In genomic region chr11:11867971-11868481, GRCm38 (mm10) we compare ENCODE assay signal across 8 mouse cellular contexts. TPM values are rescaled to one million over a fixed set of nuclear protein-coding genes. Genes with fewer than 3 reads are reported as not detected.
DNase-seq lines count a peak whose midpoint lies in the region; ATAC-seq and TF ChIP-seq lines count a peak whose summit lies in the region.

No protein-coding gene starts in this region.

- no peaks in the 10 kb centered on the region for H3K27me3 ChIP-seq in heart, embryonic 16.5 days (ENCODE audit: control insufficient read depth, insufficient read depth, low read length)
- no peaks in the 10 kb centered on the region for H3K27me3 ChIP-seq in hindbrain, embryonic 12.5 days
- H3K27me3 ChIP-seq in midbrain, embryonic 15.5 days (replicated peaks) = no peaks in the 10 kb centered on the region
- no peaks in the 10 kb centered on the region for H3K27me3 ChIP-seq in thymus, adult 2 months (ENCODE audit: control insufficient read depth, insufficient read depth, low read length)

- DNase-seq in heart, postnatal 10 days = no peak
- DNase-seq in ZHBTc4 (ENCODE audit: low read depth, low spot score) = peak; percentile 89
- no peak for DNase-seq in layer of hippocampus, adult 18-20 months (ENCODE audit: low spot score in 2 of 2)
- no peak for DNase-seq in thymus, adult 2 months
- no peak for DNase-seq in urinary bladder, postnatal 36 days (ENCODE audit: low spot score in 2 of 2)

- H3K4me1 ChIP-seq in heart, embryonic 16.5 days (ENCODE audit: control insufficient read depth, insufficient read depth, low read length) = peaks cover 27% of the 10 kb centered on the region
- H3K4me1 ChIP-seq in hindbrain, embryonic 12.5 days = peaks cover 23% of the 10 kb centered on the region
- H3K4me1 ChIP-seq in midbrain, embryonic 15.5 days = peaks cover 17% of the 10 kb centered on the region
- H3K4me1 ChIP-seq in thymus, adult 2 months (replicated peaks; ENCODE audit: control insufficient read depth, insufficient read depth, low read length) = peaks cover 5% of the 10 kb centered on the region

- TF ChIP-seq CTCF in thymus, adult 2 months (IDR thresholded peaks at IDR 0.05; ENCODE audit: borderline replicate concordance, control insufficient read depth, extremely low read depth, insufficient read depth, low read length, poor library complexity) = no peak

- no peak for ATAC-seq in heart, embryonic 16.5 days (replicated peaks; ENCODE audit: extremely low read depth, insufficient read depth, low FRiP score)
- ATAC-seq in hindbrain, embryonic 12.5 days (ENCODE audit: low FRiP score) = peak; percentile 93
- ATAC-seq in midbrain, embryonic 15.5 days (replicated peaks) = peak; percentile 93

- no peaks in the 10 kb centered on the region for H3K36me3 ChIP-seq in heart, embryonic 16.5 days (ENCODE audit: control insufficient read depth, insufficient read depth)
- H3K36me3 ChIP-seq in hindbrain, embryonic 12.5 days = no peaks in the 10 kb centered on the region
- H3K36me3 ChIP-seq in midbrain, embryonic 15.5 days (replicated peaks) = no peaks in the 10 kb centered on the region
- H3K36me3 ChIP-seq in thymus, adult 2 months (ENCODE audit: control insufficient read depth, insufficient read depth, low read length) = no peaks in the 10 kb centered on the region

- 0 out of 2 replicates have a peak overlapping the region, but pooled peaks have one; percentile 14 for H3K27ac ChIP-seq in heart, embryonic 16.5 days (ENCODE audit: low read length)
- peak overlapping the region; percentile 89 for H3K27ac ChIP-seq in hindbrain, embryonic 12.5 days
- H3K27ac ChIP-seq in midbrain, embryonic 15.5 days = peak overlapping the region; percentile 86
- no peak overlapping the region for H3K27ac ChIP-seq in thymus, adult 2 months (ENCODE audit: control insufficient read depth, insufficient read depth, low read length)

- peak overlapping the region; percentile 26; the same call in 1 of the 2 replicates for H3K9ac ChIP-seq in heart, embryonic 16.5 days (ENCODE audit: low read length)
- H3K9ac ChIP-seq in hindbrain, embryonic 12.5 days = peak overlapping the region; percentile 56
- H3K9ac ChIP-seq in midbrain, embryonic 15.5 days = no peak overlapping the region

- no peak for TF ChIP-seq POLR2A in thymus, adult 2 months (IDR thresholded peaks at IDR 0.05; ENCODE audit: control insufficient read depth, extremely low read depth, insufficient read depth, low read length, poor library complexity)

- H3K9me3 ChIP-seq in heart, embryonic 16.5 days (replicated peaks; ENCODE audit: control insufficient read depth, low read length) = no peaks in the 10 kb centered on the region
- no peaks in the 10 kb centered on the region for H3K9me3 ChIP-seq in hindbrain, embryonic 12.5 days (replicated peaks)
- H3K9me3 ChIP-seq in midbrain, embryonic 15.5 days = no peaks in the 10 kb centered on the region

- H3K4me3 ChIP-seq in heart, embryonic 16.5 days (ENCODE audit: low read length) = no peak overlapping the region
- H3K4me3 ChIP-seq in hindbrain, embryonic 12.5 days = peak overlapping the region; percentile 19
- peak overlapping the region; percentile 10; the same call in 1 of the 2 replicates for H3K4me3 ChIP-seq in midbrain, embryonic 15.5 days
- no peak overlapping the region for H3K4me3 ChIP-seq in thymus, adult 2 months (ENCODE audit: control insufficient read depth, insufficient read depth, low read length)

- intact Hi-C loops in heart, postnatal 10 days (cut with DNase I) = no loop called here

- H3K4me2 ChIP-seq in heart, embryonic 16.5 days (ENCODE audit: low read depth, low read length) = no peak overlapping the region
- peak overlapping the region; percentile 45 for H3K4me2 ChIP-seq in hindbrain, embryonic 12.5 days (replicated peaks)
- peak overlapping the region; percentile 41 for H3K4me2 ChIP-seq in midbrain, embryonic 15.5 days

- 27% methylated on average over 14 of the region's 14 CpGs for WGBS in heart, embryonic 16.5 days
- 6% methylated on average over 14 of the region's 14 CpGs for WGBS in hindbrain, embryonic 12.5 days
- WGBS in midbrain, embryonic 15.5 days = 1% methylated on average over 14 of the region's 14 CpGs
- WGBS in thymus, adult 2 months = 66% methylated on average over 14 of the region's 14 CpGs

RNA-seq across cellular contexts. Expression of gene Ddc, which starts 29.9 kb away (rescaled TPM):
- polyA plus RNA-seq in heart, embryonic 16.5 days (2015; fragmentation: Nextera tagmentation; extraction: Ambion mirVana) = 112 TPM in 2 replicates
- 10 to 100 TPM; 11.0 to 11.9 TPM for total RNA-seq in heart, postnatal 10 days (2021)
- polyA plus RNA-seq in hindbrain, embryonic 12.5 days (2016; fragmentation: Nextera tagmentation; extraction: Ambion mirVana) = 8.3 and 12.4 TPM in 2 replicates
- polyA plus RNA-seq in midbrain, embryonic 15.5 days (2015; fragmentation: Nextera tagmentation; extraction: Ambion mirVana) = 20.4 and 21.1 TPM in 2 replicates
- 1 to 10 TPM; 7.7 to 8.1 TPM for total RNA-seq in layer of hippocampus, adult 18-20 months (2021)
- 0.78 and 1.0 TPM in 2 replicates for polyA plus RNA-seq in thymus, adult 2 months (2012; rRNA removed)

RNA-seq across cellular contexts. Expression of gene Fignl1, which starts 59.3 kb away (rescaled TPM):
- polyA plus RNA-seq in heart, embryonic 16.5 days (2015; fragmentation: Nextera tagmentation; extraction: Ambion mirVana) = 46.3 and 56.0 TPM in 2 replicates
- 1 to 10 TPM; 5.6 to 6.7 TPM for total RNA-seq in heart, postnatal 10 days (2021)
- 41.0 and 41.1 TPM in 2 replicates for polyA plus RNA-seq in hindbrain, embryonic 12.5 days (2016; fragmentation: Nextera tagmentation; extraction: Ambion mirVana)
- polyA plus RNA-seq in midbrain, embryonic 15.5 days (2015; fragmentation: Nextera tagmentation; extraction: Ambion mirVana) = 9.8 and 12.5 TPM in 2 replicates
- total RNA-seq in layer of hippocampus, adult 18-20 months (2021) = 1 to 10 TPM in 1 of 2 experiments, under 1 TPM in 1; 0.61 to 1.9 TPM
- 18.9 and 29.3 TPM in 2 replicates for polyA plus RNA-seq in thymus, adult 2 months (2012; rRNA removed)

Comparison
In these comparisons a context has a peak if more than half of its experiments do, and no peak if none do; other contexts are left out.
1. H3K4me3 ChIP-seq: peak in hindbrain, embryonic 12.5 days (single experiment) and midbrain, embryonic 15.5 days (single experiment); none in heart, embryonic 16.5 days (single experiment) and thymus, adult 2 months (single experiment).